Mouse (Mus musculus) testis, adult 2 months (tissue): ENCODE results near the gene Fhod1. TPM values are rescaled to one million over a fixed set of nuclear protein-coding genes. Genes with fewer than 3 reads are reported as not detected.
"Not testable (repeated sequence)": the region's sequence is repeated elsewhere in the genome, so short reads cannot be mapped to it uniquely, and the experiment has no call there.

Experiments
- H3K27ac ChIP-seq: fragments of 200-500 bp; 2 replicates; pipeline ENCODE4 v1.5.1; 2012; ENCODE audit warnings: low read depth, low read length; ENCODE audit not compliant: control insufficient read depth, insufficient read depth
- H3K27me3 ChIP-seq: fragments of 200-500 bp; 2 replicates; pipeline ENCODE4 v1.6.1; 2012; ENCODE audit warnings: mild to moderate bottlenecking, low read length, moderate library complexity; ENCODE audit not compliant: control insufficient read depth, insufficient read depth
- H3K36me3 ChIP-seq: fragments of 200-500 bp; 2 replicates; pipeline ENCODE4 v1.6.1; 2012; ENCODE audit warnings: mild to moderate bottlenecking, low read length; ENCODE audit not compliant: control insufficient read depth, insufficient read depth
- H3K4me1 ChIP-seq: fragments of 200-500 bp; 2 replicates; pipeline ENCODE4 v1.6.1; 2012; ENCODE audit warnings: low read length; ENCODE audit not compliant: control insufficient read depth, insufficient read depth
- H3K4me3 ChIP-seq: fragments of 200-500 bp; 2 replicates; pipeline ENCODE4 v1.5.1; 2012; ENCODE audit warnings: low read depth, mild to moderate bottlenecking, low read length, moderate library complexity, mixed read lengths; ENCODE audit not compliant: control insufficient read depth
- CTCF ChIP-seq: fragments of 200-500 bp; IDR thresholded peaks from 2 replicates; pipeline ENCODE4 v1.5.1; 2012; ENCODE audit warnings: low read depth, mild to moderate bottlenecking, inconsistent platforms, low read length, moderate library complexity; ENCODE audit not compliant: control insufficient read depth, insufficient read depth, insufficient replicate concordance
- POLR2A ChIP-seq: fragments of 200-500 bp; IDR thresholded peaks from 2 replicates; pipeline ENCODE4 v1.6.1; 2012; ENCODE audit warnings: low read depth, mild to moderate bottlenecking, inconsistent platforms, low read length, moderate library complexity; ENCODE audit not compliant: control insufficient read depth
- polyA plus RNA-seq: library from polyadenylated mRNA; depleted of rRNA; stranded (reverse); fragments of >200 nt; gene quantifications from 2 replicates; pipeline ENCODE4 v1.2.3, GENCODE M21; 2012

Gene Fhod1
- polyA plus RNA-seq, 1 experiment, result 17.9 TPM

GRCm38 (mm10) chr8:105297511-105298192, 50.1 kb downstream of the Fhod1 start, which contains the start of gene E2f4:
Gene E2f4, plus strand, starts transcription at chr8:105297663.
- Histone ChIP-seq H3K27ac (peak within 1 kb of the TSS; percentile 75), H3K27me3 (no peaks in the 10 kb centered on the region), H3K36me3 (peaks cover 2% of the 10 kb centered on the region; the same call in 1 of the 2 replicates), H3K4me1 (peaks cover 10% of the 10 kb centered on the region), H3K4me3 (peak within 1 kb of the TSS; percentile 94)
- TF ChIP-seq POLR2A (peak; percentile 69; the same call in 1 of the 2 replicates), CTCF (no peak)

- H3K27me3 ChIP-seq, result no peaks in the 10 kb centered on the region
- TF ChIP-seq CTCF (no peak), POLR2A (peak; percentile 58; the same call in 1 of the 2 replicates)
- H3K4me1 ChIP-seq, result peaks cover 10% of the 10 kb centered on the region
- peak within 1 kb of the TSS; percentile 55 for H3K4me3 ChIP-seq
- H3K27ac ChIP-seq, result peak within 1 kb of the TSS; percentile 78
- H3K36me3 ChIP-seq, result no peaks in the 10 kb centered on the region; the same call in 1 of the 2 replicates
Observed at GRCm38 (mm10) chr8:105295895-105296573, 51.7 kb downstream of the Fhod1 start, which contains the start of gene Exoc3l. Gene Exoc3l, minus strand, starts transcription at chr8:105296101.

GRCm38 (mm10) chr8:105295256-105295655, 52.5 kb downstream of the Fhod1 start:
- Histone ChIP-seq H3K27ac (peak overlapping the region; percentile 78), H3K27me3 (no peaks in the 10 kb centered on the region), H3K4me1 (peaks cover 16% of the 10 kb centered on the region), H3K4me3 (peak overlapping the region; percentile 55), H3K36me3 (no peaks in the 10 kb centered on the region; the same call in 1 of the 2 replicates)
- TF ChIP-seq POLR2A (no peak), CTCF (no peak)

DNA sequence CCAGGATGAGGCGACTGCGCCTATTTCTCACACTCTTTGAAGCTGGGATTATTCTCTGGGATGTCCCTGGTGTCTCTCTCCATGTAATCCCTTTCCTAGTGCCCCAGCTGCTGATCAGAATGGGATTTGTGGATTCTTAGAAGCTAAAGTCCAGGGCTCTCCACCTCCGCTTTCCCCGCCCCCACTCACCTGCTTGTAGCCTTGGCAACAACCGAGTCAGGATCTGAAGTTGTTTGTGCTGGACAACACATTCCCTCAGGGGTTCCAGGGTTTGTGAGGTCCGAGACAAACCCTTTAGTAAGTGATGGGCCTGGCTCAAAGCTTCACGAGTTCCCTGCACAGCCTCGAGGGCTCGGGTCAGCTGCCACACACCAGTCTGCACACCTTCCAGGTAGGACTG, 53.0 kb downstream of the Fhod1 start:
- peaks cover 20% of the 10 kb centered on the region for H3K4me1 ChIP-seq
- no peaks in the 10 kb centered on the region; the same call in 1 of the 2 replicates for H3K27me3 ChIP-seq
- TF ChIP-seq CTCF, result no peak
- no peak for TF ChIP-seq POLR2A
- H3K4me3 ChIP-seq, result peak overlapping the region; percentile 55
- peak overlapping the region; percentile 78 for H3K27ac ChIP-seq
- H3K36me3 ChIP-seq, result no peaks in the 10 kb centered on the region; the same call in 1 of the 2 replicates

DNA sequence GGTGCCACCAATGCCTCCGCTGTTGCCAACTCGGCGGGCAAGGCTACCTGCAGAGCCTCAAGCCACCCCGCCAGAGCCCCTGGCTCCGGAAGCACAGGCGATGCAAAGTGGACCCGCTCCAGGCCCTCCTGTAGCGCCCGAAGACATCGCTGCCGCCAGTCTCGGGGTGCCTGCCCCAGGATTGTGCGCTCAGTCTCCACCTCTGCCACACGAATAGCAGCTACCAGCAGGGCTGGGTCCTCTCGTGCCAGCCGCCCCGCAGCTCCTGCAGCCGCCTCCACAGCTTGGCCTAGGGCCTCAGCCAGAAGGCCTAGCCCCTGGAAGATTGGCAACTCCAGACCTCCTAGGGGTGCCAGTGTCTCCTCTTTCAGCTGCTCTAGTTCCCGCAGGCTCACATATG, 54.3 kb downstream of the Fhod1 start:
- no peaks in the 10 kb centered on the region; the same call in 1 of the 2 replicates for H3K27me3 ChIP-seq
- peaks cover 22% of the 10 kb centered on the region for H3K4me1 ChIP-seq
- H3K36me3 ChIP-seq, result no peaks in the 10 kb centered on the region
- no peak overlapping the region for H3K27ac ChIP-seq
- no peak for TF ChIP-seq POLR2A
- TF ChIP-seq CTCF, result no peak
- peak overlapping the region; percentile 81 for H3K4me3 ChIP-seq

DNA sequence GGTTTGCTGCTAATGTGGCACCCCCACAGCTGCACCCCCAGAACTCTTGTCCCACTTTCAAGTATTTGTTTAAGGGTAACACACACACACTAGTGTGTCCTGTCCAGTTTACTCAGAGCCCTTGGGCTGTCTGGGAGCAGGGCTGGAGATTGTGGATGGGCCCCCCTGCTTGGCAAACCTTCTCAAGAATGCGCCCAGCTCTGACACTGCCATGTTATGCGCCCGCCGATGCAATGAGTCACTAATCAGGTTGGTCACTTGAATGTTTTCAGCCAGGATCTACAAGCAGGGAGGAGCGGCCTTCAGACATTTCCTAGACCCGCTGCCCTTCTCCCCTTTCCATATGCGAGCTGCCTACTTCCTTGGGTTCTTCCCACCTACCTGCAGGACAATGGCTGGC, 55.3 kb downstream of the Fhod1 start:
- no peak for TF ChIP-seq POLR2A
- no peak for TF ChIP-seq CTCF
- Histone ChIP-seq H3K27me3 (no peaks in the 10 kb centered on the region; the same call in 1 of the 2 replicates), H3K4me1 (peaks cover 17% of the 10 kb centered on the region), H3K27ac (no peak overlapping the region), H3K4me3 (peak overlapping the region; percentile 81), H3K36me3 (no peaks in the 10 kb centered on the region)

DNA sequence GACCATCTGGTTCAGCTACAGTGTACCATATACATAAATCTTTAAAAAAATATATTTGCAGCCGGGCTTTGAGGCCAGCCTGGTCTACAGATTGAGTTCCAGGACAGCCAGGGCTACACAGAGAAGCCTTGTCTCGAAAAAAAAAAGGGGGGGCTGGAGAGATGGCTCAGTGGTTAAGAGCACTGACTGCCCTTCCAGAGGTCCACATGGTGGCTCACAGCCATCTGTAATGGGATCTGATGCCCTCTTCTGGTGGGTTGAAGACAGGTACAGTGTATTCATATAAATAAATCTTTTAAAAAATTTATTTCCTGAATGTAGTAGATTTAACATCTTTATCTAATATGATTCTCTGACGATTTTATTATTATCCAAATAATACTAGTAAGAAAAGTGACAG, 56.0 kb downstream of the Fhod1 start:
- H3K27ac ChIP-seq, H3K36me3 ChIP-seq, H3K27me3 ChIP-seq: not testable (repeated sequence)
- H3K4me1 ChIP-seq, result peaks cover 17% of the 10 kb centered on the region
- H3K4me3 ChIP-seq, result peak overlapping the region; percentile 95

DNA sequence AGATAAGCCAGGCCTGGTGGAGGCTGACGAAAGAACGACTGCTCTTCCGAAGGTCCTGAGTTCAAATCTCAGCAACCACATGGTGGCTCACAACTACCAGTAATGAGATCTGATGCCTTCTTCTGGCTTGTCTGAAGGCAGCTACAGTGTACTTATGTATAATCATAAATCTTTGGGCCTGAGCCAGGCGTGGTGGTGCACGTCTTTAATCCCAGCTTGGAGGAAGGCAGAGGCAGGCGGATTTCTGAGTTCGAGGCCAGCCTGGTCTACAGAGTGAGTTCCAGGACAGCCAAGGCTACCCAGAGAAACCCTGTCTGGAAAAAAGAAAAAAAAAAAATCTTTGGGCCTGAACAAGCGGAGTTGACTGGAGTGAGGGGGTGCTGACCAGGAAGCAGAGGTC, 56.4 kb downstream of the Fhod1 start:
- not testable (repeated sequence) for H3K27ac ChIP-seq, H3K36me3 ChIP-seq, H3K27me3 ChIP-seq
- peak overlapping the region; percentile 95 for H3K4me3 ChIP-seq
- H3K4me1 ChIP-seq, result peaks cover 17% of the 10 kb centered on the region
